Mouse (Mus musculus): Measurements from ENCODE around the gene St3gal3.

- no peak for TF ChIP-seq POLR2A (IDR thresholded peaks at IDR 0.05; ENCODE audit: borderline replicate concordance, control insufficient read depth, low read depth, low read length)
- no peak for TF ChIP-seq CTCF (IDR thresholded peaks at IDR 0.05; ENCODE audit: control insufficient read depth, insufficient read depth, low read length)
Measured at GRCm38 (mm10) chr4:118162123-118162522, 27.4 kb upstream of the St3gal3 start.

All from bone marrow, adult 2 months (tissue).